Mouse (Mus musculus) urinary bladder, adult 18-20 months (tissue): ENCODE results near the gene Rgs11.
"Not testable (repeated sequence)": the region's sequence is repeated elsewhere in the genome, so short reads cannot be mapped to it uniquely, and the experiment has no call there.

Experiments
- DNase-seq, 2 experiments: peaks; one replicate each; pipeline ENCODE4 v3.0.0; 2022; ENCODE audit warnings: low spot score in 2 of 2, mixed read lengths in 2 of 2

The Rgs11 gene

GRCm38 (mm10) chr17:26202737-26203136 lies at the start of gene Rgs11:
TSS of gene Rgs11 (plus strand) at chr17:26202951.
- peak; percentile 41 to 63 for DNase-seq

GRCm38 (mm10) chr17:26162736-26163135 lies 40.0 kb upstream of the Rgs11 start:
- no peak for DNase-seq

- DNase-seq, result no peak
Measured at GRCm38 (mm10) chr17:26168039-26168438, 34.7 kb upstream of the Rgs11 start.

GRCm38 (mm10) chr17:26175248-26175647 lies 27.5 kb upstream of the Rgs11 start:
- DNase-seq, result not testable (repeated sequence)

GRCm38 (mm10) chr17:26178611-26179010 lies 24.1 kb upstream of the Rgs11 start:
- no peak for DNase-seq

- no peak for DNase-seq
Measured at GRCm38 (mm10) chr17:26181179-26181578, 21.6 kb upstream of the Rgs11 start.

GRCm38 (mm10) chr17:26187592-26187991 lies 15.2 kb upstream of the Rgs11 start:
- no peak for DNase-seq

- DNase-seq, result no peak
Measured at GRCm38 (mm10) chr17:26188091-26188805, 14.5 kb upstream of the Rgs11 start.

GRCm38 (mm10) chr17:26191486-26191885 lies 11.3 kb upstream of the Rgs11 start:
- DNase-seq, result not testable (repeated sequence)

- no peak for DNase-seq
Measured at GRCm38 (mm10) chr17:26192481-26193190, 10.1 kb upstream of the Rgs11 start.

GRCm38 (mm10) chr17:26198892-26199291 lies 3.9 kb upstream of the Rgs11 start, which contains the start of gene Pdia2:
TSS of gene Pdia2 (minus strand) at chr17:26199087.
- no peak for DNase-seq

- peak in 1 of 2 experiments; percentile 28 for DNase-seq
Measured at GRCm38 (mm10) chr17:26200831-26201705, 1.7 kb upstream of the Rgs11 start.

GRCm38 (mm10) chr17:26201998-26202397 lies 753 bp upstream of the Rgs11 start:
- no peak for DNase-seq

GRCm38 (mm10) chr17:26203321-26203811 lies 615 bp downstream of the Rgs11 start:
- DNase-seq, result peak; percentile 21 to 71

- DNase-seq, result no peak
Measured at GRCm38 (mm10) chr17:26204766-26205165, 2.0 kb downstream of the Rgs11 start.

GRCm38 (mm10) chr17:26206392-26206791 lies 3.6 kb downstream of the Rgs11 start:
- DNase-seq, result no peak

GRCm38 (mm10) chr17:26207686-26208085 lies 4.9 kb downstream of the Rgs11 start, which contains the start of gene Arhgdig:
TSS of gene Arhgdig (minus strand) at chr17:26207786.
- no peak for DNase-seq

GRCm38 (mm10) chr17:26212241-26212640 lies 9.5 kb downstream of the Rgs11 start:
- no peak for DNase-seq

GRCm38 (mm10) chr17:26212681-26213080 lies 9.9 kb downstream of the Rgs11 start:
- no peak for DNase-seq

GRCm38 (mm10) chr17:26221508-26221907 lies 18.8 kb downstream of the Rgs11 start:
- DNase-seq, result no peak

- DNase-seq, result peak in 1 of 2 experiments; percentile 62
Measured at GRCm38 (mm10) chr17:26225150-26225549, 22.4 kb downstream of the Rgs11 start.

- DNase-seq, result no peak
Measured at GRCm38 (mm10) chr17:26229776-26230175, 27.0 kb downstream of the Rgs11 start.
